Mouse (Mus musculus) spleen, postnatal 14 days (tissue): ENCODE results near the gene Spsb1.

ENCODE experiments used
- DNase-seq, 2 experiments: peaks; one replicate each; pipeline ENCODE4 v3.0.0; 2021 to 2022; ENCODE audit warnings: low spot score in 2 of 2

Gene Spsb1

GRCm38 (mm10) chr4:149857688-149858087 is 97.2 kb downstream of the Spsb1 start:
- no peak for DNase-seq

DNA sequence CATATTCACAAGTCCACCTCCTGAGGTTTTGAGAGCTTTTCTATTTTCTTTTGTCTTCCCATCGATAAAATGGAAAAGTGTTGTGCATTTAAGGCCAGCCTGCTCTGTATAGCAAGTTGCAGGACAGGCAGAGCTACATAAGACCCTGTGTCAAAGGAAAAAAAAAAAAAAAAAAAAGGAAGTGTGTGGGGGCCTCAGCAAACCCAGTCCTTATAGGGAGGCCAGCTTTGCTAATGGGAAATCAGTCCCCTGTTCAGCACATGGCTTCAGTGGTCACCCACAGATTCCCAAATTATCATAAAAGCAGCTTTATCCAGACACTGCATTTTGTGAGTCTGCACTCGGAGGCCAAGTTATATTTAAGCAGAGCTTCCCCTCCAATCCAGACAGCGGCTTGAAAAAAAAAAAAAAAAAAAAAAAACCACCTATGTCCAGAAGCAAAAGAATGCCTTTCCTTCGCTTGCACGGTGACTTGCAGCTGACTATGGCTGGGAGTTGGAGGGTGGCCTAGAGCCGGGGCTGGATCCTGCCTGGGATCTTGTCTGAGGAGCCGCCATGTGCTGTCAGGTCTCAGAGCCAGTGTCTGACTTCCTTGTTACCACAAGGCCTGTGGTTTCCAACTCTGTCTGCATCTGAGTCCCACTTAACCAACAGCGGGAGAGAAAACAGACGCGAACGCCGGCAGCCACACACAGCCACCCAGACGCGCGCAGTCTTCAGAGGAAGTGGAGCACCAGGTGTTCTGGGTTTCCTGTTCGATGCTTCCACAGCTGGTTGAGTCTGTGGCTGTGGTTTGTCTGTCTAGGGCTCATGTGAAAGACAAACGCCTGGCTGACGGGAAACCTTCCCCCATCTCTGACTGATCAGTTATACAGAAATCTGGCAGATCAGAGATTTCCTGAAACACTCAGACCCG is 98.7 kb downstream of the Spsb1 start:
- DNase-seq, result peak; percentile 45 to 47

DNA sequence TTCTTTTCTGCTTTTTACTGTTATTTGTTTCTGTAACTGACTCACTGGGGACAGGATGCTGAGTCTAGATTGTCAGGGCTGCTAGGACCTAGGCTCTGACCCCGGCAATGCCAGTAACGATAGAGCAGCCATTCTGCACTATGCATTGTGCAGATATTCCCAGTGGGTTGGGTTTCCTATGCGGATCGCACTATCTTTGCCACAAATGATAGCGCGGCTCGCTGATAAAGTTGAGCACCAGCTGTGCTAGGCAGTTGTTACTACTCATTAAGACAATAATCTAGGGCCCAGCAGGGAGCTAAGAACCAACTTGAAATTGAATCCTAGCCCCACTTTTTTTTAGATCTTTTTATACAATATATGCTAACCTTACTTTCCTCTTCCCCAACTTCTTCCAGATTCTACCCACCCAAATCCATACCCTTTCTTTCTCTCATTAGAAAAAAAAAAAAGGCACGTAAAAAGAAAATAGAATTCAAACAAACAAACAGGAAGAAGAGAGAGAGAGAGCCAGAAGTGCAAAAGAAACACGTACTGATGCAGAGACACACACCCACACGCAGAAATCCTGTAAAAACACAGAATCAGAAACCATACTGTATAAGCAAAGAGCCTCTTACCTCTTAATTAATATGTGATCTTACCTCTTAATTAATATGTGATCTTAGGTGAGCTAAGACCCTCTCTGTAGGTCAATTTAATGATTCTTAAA is 99.5 kb downstream of the Spsb1 start:
- no peak for DNase-seq

- DNase-seq, result no peak
Observed at GRCm38 (mm10) chr4:149854770-149855169, 100.1 kb downstream of the Spsb1 start.

DNA sequence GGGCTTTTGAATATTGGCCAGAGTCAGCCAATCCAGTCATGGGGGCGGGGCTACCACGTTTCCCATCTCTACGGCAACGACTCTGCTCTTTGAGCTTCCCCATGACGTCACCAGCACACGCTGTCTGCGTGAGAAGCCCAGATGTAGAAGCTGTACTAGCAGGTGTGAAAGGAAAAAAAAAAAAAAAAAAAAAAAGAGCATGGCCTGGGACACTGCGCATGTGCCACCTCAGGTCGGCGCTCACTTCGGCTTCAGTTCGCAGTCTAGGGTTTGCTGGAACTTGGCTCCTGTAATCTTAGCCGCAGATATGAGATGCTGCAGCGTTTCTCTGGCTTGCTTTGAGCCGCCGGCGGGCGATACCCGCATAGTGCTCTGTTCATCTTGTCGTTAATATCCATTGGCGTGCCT is 100.5 kb downstream of the Spsb1 start:
- peak; percentile 19 to 24 for DNase-seq

GRCm38 (mm10) chr4:149853698-149854284 is 101.1 kb downstream of the Spsb1 start:
- no peak for DNase-seq

GRCm38 (mm10) chr4:149851554-149851953 is 103.3 kb downstream of the Spsb1 start:
- no peak for DNase-seq

- no peak for DNase-seq
Observed at GRCm38 (mm10) chr4:149850674-149851073, 104.2 kb downstream of the Spsb1 start.

DNA sequence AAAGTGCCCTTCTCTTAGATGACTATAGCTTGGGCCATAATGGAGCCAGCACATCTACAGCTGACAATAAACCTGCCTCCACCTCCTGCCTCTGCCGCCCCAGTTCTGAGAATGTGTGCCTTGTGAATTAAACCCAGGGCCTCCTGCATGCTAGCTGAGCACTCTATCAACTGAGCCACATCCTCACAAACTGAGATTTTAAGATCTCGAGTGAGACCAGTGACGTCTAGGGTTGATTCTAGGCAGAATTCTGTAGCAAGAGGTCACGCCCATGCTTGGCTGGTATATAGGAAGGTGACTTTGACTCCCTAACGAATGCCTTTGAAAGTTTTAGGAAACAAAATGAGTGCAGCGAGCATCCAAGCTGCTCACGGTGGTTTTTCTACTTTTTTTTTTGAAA is 104.8 kb downstream of the Spsb1 start:
- no peak for DNase-seq

DNA sequence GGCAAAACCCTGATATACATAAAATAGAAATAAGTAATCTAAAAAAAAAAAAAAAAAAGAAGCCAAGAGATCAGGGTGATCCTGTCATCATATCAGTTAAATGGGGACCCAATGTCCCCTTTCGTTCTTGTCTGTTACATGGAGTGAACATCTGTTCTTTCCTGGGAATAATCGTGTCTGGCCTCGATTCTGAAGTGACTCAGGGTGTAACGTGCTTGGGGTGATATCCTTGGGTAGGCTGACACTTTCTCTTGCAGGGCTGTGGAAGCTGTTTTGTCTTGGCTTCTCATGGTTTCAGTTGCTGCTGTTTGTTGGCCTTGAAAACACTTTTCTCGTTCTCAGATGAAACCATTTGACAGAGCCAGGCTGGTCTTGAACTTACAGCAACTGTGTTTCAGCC is 105.8 kb downstream of the Spsb1 start:
- DNase-seq, result no peak

DNA sequence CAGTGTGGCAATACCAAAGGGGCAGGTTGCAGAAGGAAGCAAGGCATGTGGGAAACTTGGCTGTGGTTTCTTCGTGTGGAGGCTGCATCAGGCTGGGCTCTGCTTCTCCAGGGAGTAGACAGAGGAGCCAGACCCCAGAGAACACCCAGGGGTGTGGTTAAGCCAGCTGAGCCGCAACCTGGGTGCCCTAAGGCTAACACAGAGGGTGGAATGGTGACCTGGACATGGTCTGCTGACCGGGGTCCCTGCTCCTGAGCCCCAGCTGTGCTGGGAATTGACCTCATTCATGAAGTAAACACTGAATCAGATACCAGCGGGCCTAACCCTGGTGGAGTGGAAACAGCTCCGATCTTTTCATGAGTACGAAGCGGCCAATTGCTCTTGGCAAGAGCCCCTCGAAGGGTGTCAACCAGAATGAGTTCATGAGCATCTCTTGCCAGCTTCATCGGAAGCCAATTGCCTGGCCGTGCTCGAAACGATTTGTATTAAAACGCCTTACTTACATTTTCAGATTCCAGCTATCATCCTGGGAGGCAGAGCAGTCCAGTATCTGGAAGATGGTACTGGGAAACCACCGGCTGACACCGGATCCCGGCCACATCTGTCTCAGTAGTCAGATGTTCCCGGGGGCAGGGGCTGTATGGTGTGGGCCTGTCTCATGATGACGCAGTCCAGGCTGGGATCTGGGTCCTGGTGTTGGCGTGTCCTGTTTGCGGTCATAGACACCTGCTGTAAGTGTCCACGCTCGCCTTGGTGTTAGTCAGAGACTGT is 107.8 kb downstream of the Spsb1 start:
- no peak for DNase-seq
